ENCODE assay signal across 7 mouse cellular contexts in genomic region chr6:89085151-89085550, GRCm38 (mm10).
"Had no signal": no experiment of that assay in that cellular context is flagged by ENCODE, and none has a peak within 500 bp of the region (broad histone marks: within the 10 kb centered on the region; RNA-seq: fewer than 3 reads in every experiment).

No protein-coding gene starts in this region.

- ATAC-seq: intestine, embryonic 15.5 days had no signal

- DNase-seq: kidney, adult 11 months; kidney, adult 8-10 months; kidney, postnatal 10 days; left cerebral cortex, postnatal 4 days; lung, adult 18-20 months; midbrain, embryonic 14.5 days had no signal
